Mouse (Mus musculus): ENCODE results near the gene Gm28048. TPM values are rescaled to one million over a fixed set of nuclear protein-coding genes. Genes with fewer than 3 reads are reported as not detected.

Gene Gm28048
- polyA plus RNA-seq, 2 experiments = 2.8 to 6.8 TPM

- no peak for DNase-seq (ENCODE audit: low read depth in 3 of 3, low spot score in 3 of 3)
- no peaks in the 10 kb centered on the region for H3K27me3 ChIP-seq (ENCODE audit: control insufficient read depth, insufficient read depth, low read length)
- peak overlapping the region; percentile 64 for H3K27ac ChIP-seq
- peak overlapping the region; percentile 28; the same call in 1 of the 2 replicates for H3K4me2 ChIP-seq (ENCODE audit: low read depth)
- H3K36me3 ChIP-seq (replicated peaks; ENCODE audit: control insufficient read depth, insufficient read depth, low read depth) = no peaks in the 10 kb centered on the region
- no peak overlapping the region; the same call in 1 of the 2 replicates for H3K9ac ChIP-seq (replicated peaks)
- H3K4me3 ChIP-seq (ENCODE audit: insufficient read depth in 1 of 2, low read depth in 2 of 2, low read length in 2 of 2) = no peak overlapping the region
- H3K9me3 ChIP-seq (ENCODE audit: control insufficient read depth, low read length) = no peaks in the 10 kb centered on the region
- TF ChIP-seq CTCF (IDR thresholded peaks at IDR 0.05; ENCODE audit: low read depth) = no peak
- TF ChIP-seq EP300 (IDR thresholded peaks at IDR 0.05; ENCODE audit: low read depth) = peak; percentile 22; the same call in 1 of the 2 replicates
- WGBS (ENCODE audit: insufficient replicate concordance) = 21% methylated on average over 4 of the region's 4 CpGs
- H3K4me1 ChIP-seq (replicated peaks; ENCODE audit: control insufficient read depth in 2 of 2, insufficient read depth in 2 of 2, low read length in 1 of 2) = peaks cover 67 to 68% of the 10 kb centered on the region in 2 experiments
- ATAC-seq (ENCODE audit: insufficient read depth) = peak; percentile 16; the same call in 1 of the 2 replicates
Measured at GRCm38 (mm10) chr11:22844754-22845718, 136.9 kb downstream of the Gm28048 start.

GRCm38 (mm10) chr11:22839456-22839855 is 142.4 kb downstream of the Gm28048 start:
- Histone ChIP-seq H3K36me3 (replicated peaks; ENCODE audit: control insufficient read depth, insufficient read depth, low read depth) (no peaks in the 10 kb centered on the region; the same call in none of the 2 replicates), H3K4me2 (ENCODE audit: low read depth) (no peak overlapping the region), H3K9me3 (ENCODE audit: control insufficient read depth, low read length) (no peaks in the 10 kb centered on the region), H3K27me3 (ENCODE audit: control insufficient read depth, insufficient read depth, low read length) (no peaks in the 10 kb centered on the region), H3K9ac (replicated peaks) (no peak overlapping the region), H3K27ac (no peak overlapping the region), H3K4me1 (replicated peaks; ENCODE audit: control insufficient read depth in 2 of 2, insufficient read depth in 2 of 2, low read length in 1 of 2) (peaks cover 22 to 26% of the 10 kb centered on the region in 2 experiments), H3K4me3 (ENCODE audit: insufficient read depth in 1 of 2, low read depth in 2 of 2, low read length in 2 of 2) (no peak overlapping the region)
- no peak for DNase-seq (ENCODE audit: low read depth in 3 of 3, low spot score in 3 of 3)
- WGBS (ENCODE audit: insufficient replicate concordance) = 46% methylated on average over 3 of the region's 3 CpGs
- TF ChIP-seq CTCF (IDR thresholded peaks at IDR 0.05; ENCODE audit: low read depth) = no peak
- no peak for ATAC-seq (ENCODE audit: insufficient read depth)

GRCm38 (mm10) chr11:22838361-22838760 is 143.5 kb downstream of the Gm28048 start:
- H3K9ac ChIP-seq (replicated peaks) = no peak overlapping the region
- ATAC-seq (ENCODE audit: insufficient read depth) = no peak
- no peak overlapping the region for H3K4me2 ChIP-seq (ENCODE audit: low read depth)
- H3K27me3 ChIP-seq (ENCODE audit: control insufficient read depth, insufficient read depth, low read length) = no peaks in the 10 kb centered on the region
- WGBS (ENCODE audit: insufficient replicate concordance) = 39% methylated on average over 1 of the region's 1 CpGs
- H3K4me3 ChIP-seq (ENCODE audit: insufficient read depth in 1 of 2, low read depth in 2 of 2, low read length in 2 of 2) = no peak overlapping the region
- no peak overlapping the region for H3K27ac ChIP-seq
- H3K9me3 ChIP-seq (ENCODE audit: control insufficient read depth, low read length) = no peaks in the 10 kb centered on the region
- no peak for DNase-seq (ENCODE audit: low read depth in 3 of 3, low spot score in 3 of 3)
- peaks cover 11 to 16% of the 10 kb centered on the region in 2 experiments for H3K4me1 ChIP-seq (replicated peaks; ENCODE audit: control insufficient read depth in 2 of 2, insufficient read depth in 2 of 2, low read length in 1 of 2)
- H3K36me3 ChIP-seq (replicated peaks; ENCODE audit: control insufficient read depth, insufficient read depth, low read depth) = no peaks in the 10 kb centered on the region; the same call in none of the 2 replicates
- TF ChIP-seq CTCF (IDR thresholded peaks at IDR 0.05; ENCODE audit: low read depth) (no peak), EP300 (IDR thresholded peaks at IDR 0.05; ENCODE audit: low read depth) (no peak)

GRCm38 (mm10) chr11:22836269-22836668 is 145.6 kb downstream of the Gm28048 start:
- no peak for ATAC-seq (ENCODE audit: insufficient read depth)

GRCm38 (mm10) chr11:22832600-22832999 is 149.3 kb downstream of the Gm28048 start:
- H3K36me3 ChIP-seq (replicated peaks; ENCODE audit: control insufficient read depth, insufficient read depth, low read depth) = no peaks in the 10 kb centered on the region; the same call in none of the 2 replicates
- no peak overlapping the region for H3K9ac ChIP-seq (replicated peaks)
- no peaks in the 10 kb centered on the region for H3K27me3 ChIP-seq (ENCODE audit: control insufficient read depth, insufficient read depth, low read length)
- no peak overlapping the region for H3K4me2 ChIP-seq (ENCODE audit: low read depth)
- ATAC-seq (ENCODE audit: insufficient read depth) (no peak), DNase-seq (ENCODE audit: low read depth in 3 of 3, low spot score in 3 of 3) (no peak)
- 55% methylated on average over 4 of the region's 4 CpGs for WGBS (ENCODE audit: insufficient replicate concordance)
- peaks cover 0 to 5% of the 10 kb centered on the region in 2 experiments; a peak in 2 of 4 replicates for H3K4me1 ChIP-seq (replicated peaks; ENCODE audit: control insufficient read depth in 2 of 2, insufficient read depth in 2 of 2, low read length in 1 of 2)
- H3K4me3 ChIP-seq (ENCODE audit: insufficient read depth in 1 of 2, low read depth in 2 of 2, low read length in 2 of 2) = no peak overlapping the region
- H3K27ac ChIP-seq = no peak overlapping the region
- TF ChIP-seq EP300 (IDR thresholded peaks at IDR 0.05; ENCODE audit: low read depth) = no peak
- TF ChIP-seq CTCF (IDR thresholded peaks at IDR 0.05; ENCODE audit: low read depth) = no peak
- no peaks in the 10 kb centered on the region for H3K9me3 ChIP-seq (ENCODE audit: control insufficient read depth, low read length)

More at GRCm38 (mm10) chr11:22836269-22836668, 145.6 kb downstream of the Gm28048 start:
- 82% methylated on average over 10 of the region's 10 CpGs for WGBS (ENCODE audit: insufficient replicate concordance)
- H3K9me3 ChIP-seq (ENCODE audit: control insufficient read depth, low read length) = no peaks in the 10 kb centered on the region
- no peak overlapping the region for H3K4me3 ChIP-seq (ENCODE audit: insufficient read depth in 1 of 2, low read depth in 2 of 2, low read length in 2 of 2)
- H3K4me2 ChIP-seq (ENCODE audit: low read depth) = no peak overlapping the region
- TF ChIP-seq CTCF (IDR thresholded peaks at IDR 0.05; ENCODE audit: low read depth) (no peak), EP300 (IDR thresholded peaks at IDR 0.05; ENCODE audit: low read depth) (no peak)
- peaks cover 0 to 5% of the 10 kb centered on the region in 2 experiments; a peak in 3 of 4 replicates for H3K4me1 ChIP-seq (replicated peaks; ENCODE audit: control insufficient read depth in 2 of 2, insufficient read depth in 2 of 2, low read length in 1 of 2)
- no peak for DNase-seq (ENCODE audit: low read depth in 3 of 3, low spot score in 3 of 3)
- no peaks in the 10 kb centered on the region; the same call in none of the 2 replicates for H3K36me3 ChIP-seq (replicated peaks; ENCODE audit: control insufficient read depth, insufficient read depth, low read depth)
- no peak overlapping the region for H3K27ac ChIP-seq
- no peak overlapping the region for H3K9ac ChIP-seq (replicated peaks)
- H3K27me3 ChIP-seq (ENCODE audit: control insufficient read depth, insufficient read depth, low read length) = no peaks in the 10 kb centered on the region

Data from liver, embryonic 14.5 days (tissue).